Mouse (Mus musculus): Measurements from ENCODE around the gene Olfr584.

Olfr584 gene

DNA sequence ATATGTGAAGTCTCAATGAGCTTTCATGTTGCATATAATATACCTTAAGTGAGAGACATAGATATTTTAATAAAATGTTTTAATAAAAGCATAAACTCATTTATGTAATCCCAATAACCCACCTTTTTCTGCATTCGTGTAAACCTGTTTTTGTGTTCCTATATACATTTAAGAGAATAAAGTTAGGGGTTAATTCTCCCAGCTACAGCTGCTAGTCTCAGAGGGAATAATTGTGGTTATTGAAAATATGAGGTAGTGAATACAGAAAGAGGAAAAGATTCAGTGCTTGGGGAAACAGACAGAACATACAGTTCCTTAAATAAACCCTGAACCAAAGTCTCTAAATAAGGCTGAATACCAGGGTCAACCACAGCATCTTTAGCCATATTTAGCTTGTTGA, at the start of gene Olfr584:
Gene Olfr584, plus strand, starts transcription at position 301 of the 400 bp plus-strand sequence.
- DNase-seq (ENCODE audit: low spot score) = no peak

DNA sequence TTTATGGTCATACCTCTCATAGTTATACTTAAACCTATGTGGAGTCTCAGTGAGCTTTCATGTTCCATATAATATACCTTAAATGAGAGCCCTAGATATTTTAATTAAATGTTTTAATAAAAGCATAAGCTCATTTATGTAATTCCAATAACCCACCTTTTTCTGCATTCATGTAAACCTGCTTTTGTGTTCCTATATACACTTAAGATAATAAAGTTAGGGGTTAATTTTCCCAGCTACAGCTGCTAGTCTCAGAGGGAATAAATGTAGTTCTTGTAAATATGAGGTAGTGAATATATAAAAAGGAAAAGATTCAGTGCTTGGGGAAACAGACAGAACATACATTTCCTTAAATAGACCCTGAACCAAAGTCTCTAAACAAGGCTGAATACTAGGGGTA, 44.0 kb upstream of the Olfr584 start, which contains the start of gene Olfr582:
Gene Olfr582, plus strand, starts transcription at position 301 of the 400 bp plus-strand sequence.
- DNase-seq (ENCODE audit: low spot score) = no peak

DNA sequence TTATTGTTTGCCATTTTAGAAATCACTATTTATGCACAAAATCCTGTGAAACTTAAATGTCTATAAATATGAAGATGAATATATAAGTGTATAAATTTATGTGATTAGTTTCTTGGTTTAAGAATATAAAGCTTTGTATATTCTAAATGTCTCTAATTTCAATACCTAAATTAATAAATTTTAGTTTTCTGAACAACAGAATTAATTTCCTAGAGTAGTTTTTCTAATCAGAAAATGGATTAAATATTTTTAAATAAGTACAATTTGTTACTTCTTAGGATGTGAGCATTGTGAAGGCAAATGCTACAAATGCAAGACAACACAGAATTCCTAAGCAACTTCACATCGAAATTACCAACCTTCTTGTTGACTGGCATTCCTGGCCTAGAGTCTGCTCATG, 30.7 kb upstream of the Olfr584 start, which contains the start of gene Olfr583:
Gene Olfr583, plus strand, starts transcription at position 301 of the 400 bp plus-strand sequence.
- DNase-seq (ENCODE audit: low spot score) = no peak

GRCm38 (mm10) chr7:103097420-103097819, 15.7 kb downstream of the Olfr584 start, which contains the start of gene Olfr585:
TSS of gene Olfr585 (plus strand) at chr7:103097720.
- no peak for DNase-seq (ENCODE audit: low spot score)

- no peak for DNase-seq (ENCODE audit: low spot score)
These were observed 37.7 kb downstream of the Olfr584 start for GRCm38 (mm10) chr7:103119406-103119805.

- DNase-seq (ENCODE audit: low spot score) = no peak
These were observed 43.9 kb downstream of the Olfr584 start, which contains the start of gene Olfr586 for GRCm38 (mm10) chr7:103125538-103125937. TSS of gene Olfr586 (minus strand) at chr7:103125638.

Measured in adipocyte (in vitro differentiated cells).